ENCODE assay signal across 5 mouse cellular contexts in the genomic region with DNA sequence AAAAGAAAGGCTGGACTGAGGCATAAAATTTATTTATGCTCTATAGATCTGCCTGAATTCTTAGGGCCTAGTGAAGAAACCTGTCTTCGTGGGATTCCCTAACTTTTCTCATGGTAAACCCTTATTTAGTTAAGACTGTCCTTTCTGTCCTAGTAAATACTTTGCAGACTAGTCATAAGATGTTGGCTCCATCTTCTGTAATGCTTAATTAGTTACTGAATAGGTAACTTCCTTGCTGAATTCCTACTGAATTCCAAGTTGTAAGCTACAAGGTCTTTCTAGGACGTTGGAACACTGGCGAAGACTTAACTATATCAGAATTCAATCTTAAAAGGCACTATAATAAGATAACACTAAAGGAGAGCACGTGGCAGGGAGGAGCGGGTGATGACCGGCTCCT. TPM values are rescaled to one million over a fixed set of nuclear protein-coding genes. Genes with fewer than 3 reads are reported as not detected.
"Had no signal": no experiment of that assay in that cellular context is flagged by ENCODE, and none has a peak within 500 bp of the region (broad histone marks: within the 10 kb centered on the region; RNA-seq: fewer than 3 reads in every experiment).

No protein-coding gene starts in this region.

RNA-seq across cellular contexts. Expression of a gene that starts 26.0 kb away (rescaled TPM):
- polyA plus RNA-seq: neural tube, embryonic 13.5 days; neural tube, embryonic 15.5 days; small intestine, adult 2 months; spleen, adult 2 months; testis, adult 2 months had no signal
